Mouse (Mus musculus) G1E (cell line): ENCODE results near the gene Nnat.

Experiments used
- CTCF ChIP-seq: IDR thresholded peaks from 2 replicates; pipeline ENCODE4 v1.5.1; 2012; ENCODE audit warnings: low read depth, low read length, inconsistent platforms, mixed read lengths
- POLR2AphosphoS5 ChIP-seq: IDR thresholded peaks from 2 replicates; pipeline ENCODE4 v1.6.1; 2012; ENCODE audit warnings: low read depth, low read length, inconsistent platforms; ENCODE audit not compliant: insufficient replicate concordance

GRCm38 (mm10) chr2:157518451-157518850, 41.4 kb upstream of the Nnat start:
- TF ChIP-seq CTCF (no peak), POLR2AphosphoS5 (no peak)
